Mouse (Mus musculus): ENCODE data around the gene Dusp1. TPM values are rescaled to one million over a fixed set of nuclear protein-coding genes. Genes with fewer than 3 reads are reported as not detected.

Dusp1 gene
- total and polyA plus RNA-seq, 3 experiments = 3.5 to 9.9 (median 5.6) TPM

DNA sequence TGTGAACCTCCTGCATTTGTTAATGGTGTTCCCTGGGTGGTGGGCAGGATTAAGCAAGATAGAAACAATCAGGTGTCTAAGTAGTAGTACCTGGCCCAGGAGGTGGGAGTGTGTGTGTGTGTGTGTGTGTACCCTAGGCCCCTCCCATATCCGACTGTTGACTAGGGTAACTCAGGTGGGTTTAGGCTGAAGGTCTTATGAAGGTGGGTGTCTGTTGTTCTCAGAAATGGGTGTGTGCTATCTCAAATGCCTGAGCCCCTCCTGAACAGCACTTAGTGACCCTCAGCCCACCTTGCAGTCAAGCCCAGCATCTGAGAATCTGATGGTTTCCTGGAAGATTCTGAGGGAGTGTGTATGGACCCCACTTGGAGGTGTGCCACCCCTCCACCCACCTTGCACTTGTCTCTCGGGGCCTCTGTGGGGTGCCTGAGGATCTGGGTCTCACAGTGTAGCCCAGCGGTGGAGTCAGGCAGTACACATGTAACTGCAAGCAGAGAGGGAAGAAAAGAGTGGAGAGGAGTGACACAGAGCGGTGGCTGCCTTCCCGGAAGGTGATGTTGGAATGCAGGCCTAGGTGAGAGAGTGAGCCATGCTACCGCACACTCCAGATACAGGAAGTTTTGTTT is 35.0 kb upstream of the Dusp1 start:
- Histone ChIP-seq H3K79me2 (replicated peaks; ENCODE audit: control insufficient read depth, extremely low read depth, insufficient read depth, poor library complexity, severe bottlenecking) (no peaks in the 10 kb centered on the region; the same call in 1 of the 2 replicates), H3K27me3 (replicated peaks) (no peaks in the 10 kb centered on the region), H3K4me2 (ENCODE audit: insufficient read depth, low read depth, poor library complexity, severe bottlenecking) (no peak overlapping the region), H3K36me3 (replicated peaks in 1 of 2; ENCODE audit: control insufficient read depth in 1 of 2, insufficient read depth in 1 of 2, low read length in 1 of 2) (peaks cover 8 to 80% of the 10 kb centered on the region in 2 experiments), H3K27ac (ENCODE audit: insufficient read depth, low read depth) (no peak overlapping the region), H3K4me1 (ENCODE audit: control insufficient read depth in 1 of 2, insufficient read depth in 2 of 2) (peaks cover 27 to 66% of the 10 kb centered on the region in 2 experiments), H3K9ac (ENCODE audit: insufficient read depth, low read depth) (no peak overlapping the region), H3K9me3 (replicated peaks; ENCODE audit: low read length) (no peaks in the 10 kb centered on the region), H3K4me3 (replicated peaks in 1 of 3; ENCODE audit: low read depth in 2 of 3, low read length in 2 of 3, poor library complexity in 1 of 3) (no peak overlapping the region)
- dilution Hi-C loops (cut with MboI; ENCODE audit: extremely low pct_ligation_motif_present, extremely low pct_unique_long_range_greater_than_20kb, low sequenced_read_pairs) = no loop called here
- in situ Hi-C loops (cut with MboI; ENCODE audit: low pct_ligation_motif_present, low pct_unique_long_range_greater_than_20kb, low sequenced_read_pairs) = no loop called here
- no peak for DNase-seq (ENCODE audit: extremely low read depth)
- no peak for TF ChIP-seq ELF1 (IDR thresholded peaks at IDR 0.05; ENCODE audit: low read depth, low read length)
- TF ChIP-seq MYC (IDR thresholded peaks at IDR 0.05; ENCODE audit: low read depth, low read length) = no peak
- no peak for TF ChIP-seq RCOR1 (conservative IDR thresholded peaks at IDR 0.05; ENCODE audit: low read depth, low read length)
- no peak for TF ChIP-seq USF2 (conservative IDR thresholded peaks at IDR 0.05; ENCODE audit: low read depth, low read length)
- no peak for TF ChIP-seq TCF12 (IDR thresholded peaks at IDR 0.05; ENCODE audit: low read depth, low read length)

- dilution Hi-C loops (cut with MboI; ENCODE audit: extremely low pct_ligation_motif_present, extremely low pct_unique_long_range_greater_than_20kb, low sequenced_read_pairs) (no loop called here), in situ Hi-C loops (cut with MboI; ENCODE audit: low pct_ligation_motif_present, low pct_unique_long_range_greater_than_20kb, low sequenced_read_pairs) (no loop called here)
- no peaks in the 10 kb centered on the region for H3K9me3 ChIP-seq (replicated peaks; ENCODE audit: low read length)
- DNase-seq (ENCODE audit: extremely low read depth) = no peak
- TF ChIP-seq MEF2A (IDR thresholded peaks at IDR 0.05; ENCODE audit: borderline replicate concordance, low read depth, low read length) (peak; percentile 87), USF2 (conservative IDR thresholded peaks at IDR 0.05; ENCODE audit: low read depth, low read length) (no peak), ETS1 (conservative IDR thresholded peaks at IDR 0.05; ENCODE audit: low read depth, low read length) (peak; percentile 29; the same call in 1 of the 2 replicates), SIN3A (IDR thresholded peaks at IDR 0.05; ENCODE audit: low read length) (no peak), E2F4 (IDR thresholded peaks at IDR 0.05; ENCODE audit: insufficient replicate concordance, low read depth, low read length) (no peak)
- no peaks in the 10 kb centered on the region; the same call in 1 of the 2 replicates for H3K79me2 ChIP-seq (replicated peaks; ENCODE audit: control insufficient read depth, extremely low read depth, insufficient read depth, poor library complexity, severe bottlenecking)
- H3K9ac ChIP-seq (ENCODE audit: insufficient read depth, low read depth) = no peak overlapping the region
- peaks cover 20 to 59% of the 10 kb centered on the region in 2 experiments for H3K4me1 ChIP-seq (ENCODE audit: control insufficient read depth in 1 of 2, insufficient read depth in 2 of 2)
- no peaks in the 10 kb centered on the region for H3K27me3 ChIP-seq (replicated peaks)
- no peak overlapping the region for H3K27ac ChIP-seq (ENCODE audit: insufficient read depth, low read depth)
- no peak overlapping the region for H3K4me2 ChIP-seq (ENCODE audit: insufficient read depth, low read depth, poor library complexity, severe bottlenecking)
- H3K4me3 ChIP-seq (replicated peaks in 1 of 3; ENCODE audit: low read depth in 2 of 3, low read length in 2 of 3, poor library complexity in 1 of 3) = no peak overlapping the region
- H3K36me3 ChIP-seq (replicated peaks in 1 of 2; ENCODE audit: control insufficient read depth in 1 of 2, insufficient read depth in 1 of 2, low read length in 1 of 2) = peaks cover 8 to 77% of the 10 kb centered on the region in 2 experiments
Measured at GRCm38 (mm10) chr17:26596168-26596658, 34.3 kb upstream of the Dusp1 start.

GRCm38 (mm10) chr17:26595448-26596167 is 33.7 kb upstream of the Dusp1 start:
- TF ChIP-seq ZKSCAN1 (IDR thresholded peaks at IDR 0.05; ENCODE audit: borderline replicate concordance, low read depth, low read length) (no peak), KAT2A (IDR thresholded peaks at IDR 0.05; ENCODE audit: insufficient replicate concordance, low read length) (no peak), MYC (IDR thresholded peaks at IDR 0.05; ENCODE audit: low read depth, low read length) (no peak), ELF1 (IDR thresholded peaks at IDR 0.05; ENCODE audit: low read depth, low read length) (peak; percentile 30; the same call in 1 of the 2 replicates), POLR2AphosphoS2 (IDR thresholded peaks at IDR 0.05; ENCODE audit: low read depth, low read length) (no peak), BHLHE40 (IDR thresholded peaks at IDR 0.05; ENCODE audit: low read depth, low read length) (no peak), GABPA (IDR thresholded peaks at IDR 0.05; ENCODE audit: insufficient replicate concordance, low read depth, low read length) (no peak)
- H3K79me2 ChIP-seq (replicated peaks; ENCODE audit: control insufficient read depth, extremely low read depth, insufficient read depth, poor library complexity, severe bottlenecking) = no peaks in the 10 kb centered on the region; the same call in 1 of the 2 replicates
- no peak overlapping the region for H3K4me3 ChIP-seq (replicated peaks in 1 of 3; ENCODE audit: low read depth in 2 of 3, low read length in 2 of 3, poor library complexity in 1 of 3)
- peak overlapping the region; percentile 3; the same call in 1 of the 2 replicates for H3K27ac ChIP-seq (ENCODE audit: insufficient read depth, low read depth)
- peaks cover 8 to 76% of the 10 kb centered on the region in 2 experiments for H3K36me3 ChIP-seq (replicated peaks in 1 of 2; ENCODE audit: control insufficient read depth in 1 of 2, insufficient read depth in 1 of 2, low read length in 1 of 2)
- in situ Hi-C loops (cut with MboI; ENCODE audit: low pct_ligation_motif_present, low pct_unique_long_range_greater_than_20kb, low sequenced_read_pairs) (no loop called here), dilution Hi-C loops (cut with MboI; ENCODE audit: extremely low pct_ligation_motif_present, extremely low pct_unique_long_range_greater_than_20kb, low sequenced_read_pairs) (no loop called here)
- peak overlapping the region; percentile 1; the same call in 1 of the 2 replicates for H3K9ac ChIP-seq (ENCODE audit: insufficient read depth, low read depth)
- H3K9me3 ChIP-seq (replicated peaks; ENCODE audit: low read length) = no peaks in the 10 kb centered on the region
- peaks cover 15 to 53% of the 10 kb centered on the region in 2 experiments for H3K4me1 ChIP-seq (ENCODE audit: control insufficient read depth in 1 of 2, insufficient read depth in 2 of 2)
- H3K4me2 ChIP-seq (ENCODE audit: insufficient read depth, low read depth, poor library complexity, severe bottlenecking) = no peak overlapping the region
- DNase-seq (ENCODE audit: extremely low read depth) = no peak
- no peaks in the 10 kb centered on the region for H3K27me3 ChIP-seq (replicated peaks)
